Mouse (Mus musculus) bone marrow, adult 2 months (tissue): Measurements from ENCODE around the gene Oxsr1. TPM values are rescaled to one million over a fixed set of nuclear protein-coding genes. Genes with fewer than 3 reads are reported as not detected.

Source experiments
- H3K27ac ChIP-seq: fragments of 200-500 bp; 2 replicates; pipeline ENCODE4 v1.5.1; 2012; ENCODE audit warnings: low read depth, mild to moderate bottlenecking, control low read depth, inconsistent platforms, low read length; ENCODE audit not compliant: control insufficient read depth, poor library complexity, insufficient read depth
- H3K4me1 ChIP-seq: fragments of 200-500 bp; 2 replicates; pipeline ENCODE4 v1.6.1; 2011; ENCODE audit warnings: low read length; ENCODE audit not compliant: control insufficient read depth, insufficient read depth
- H3K4me3 ChIP-seq: fragments of 200-500 bp; replicated peaks from 2 replicates; pipeline ENCODE3; 2011; ENCODE audit warnings: mild to moderate bottlenecking, low read depth, low read length, control low read depth; ENCODE audit not compliant: control insufficient read depth
- CTCF ChIP-seq: fragments of 200-500 bp; IDR thresholded peaks from 2 replicates; pipeline ENCODE4 v1.5.1; 2011; ENCODE audit warnings: low read length, control low read depth; ENCODE audit not compliant: control insufficient read depth, insufficient read depth
- POLR2A ChIP-seq: fragments of 200-500 bp; IDR thresholded peaks from 2 replicates; pipeline ENCODE4 v1.6.1; 2011; ENCODE audit warnings: low read depth, mild to moderate bottlenecking, control low read depth, low read length, borderline replicate concordance; ENCODE audit not compliant: control insufficient read depth
- whole genome bisulfite sequencing: fragments of 180-500 bp; shearing (Covaris S2); methylation state at CpG from one replicate; pipeline ENCODE4 v1.1.7; 2018; 5-methylcytosine and 5-hydroxymethylcytosine counted together
- polyA plus RNA-seq: library from polyadenylated mRNA; stranded (reverse); fragments of >200 nt; gene quantifications from 2 replicates; pipeline ENCODE4 v1.2.4, GENCODE M21; 2011; ENCODE audit warnings: low replicate concordance; ENCODE audit not compliant: missing spikeins, insufficient read depth, insufficient read length

Oxsr1 gene
- polyA plus RNA-seq, 1 experiment, result 19.3 TPM

- 83% methylated on average over 1 of the region's 1 CpGs for WGBS
- Histone ChIP-seq H3K4me3 (no peak overlapping the region), H3K27ac (no peak overlapping the region), H3K4me1 (peaks cover 2% of the 10 kb centered on the region; the same call in 1 of the 2 replicates)
- TF ChIP-seq POLR2A (no peak), CTCF (no peak)
Measured at GRCm38 (mm10) chr9:119318891-119319290, 3.3 kb downstream of the Oxsr1 start.

GRCm38 (mm10) chr9:119313096-119313495, 9.1 kb downstream of the Oxsr1 start:
- no peak overlapping the region for H3K4me3 ChIP-seq

DNA sequence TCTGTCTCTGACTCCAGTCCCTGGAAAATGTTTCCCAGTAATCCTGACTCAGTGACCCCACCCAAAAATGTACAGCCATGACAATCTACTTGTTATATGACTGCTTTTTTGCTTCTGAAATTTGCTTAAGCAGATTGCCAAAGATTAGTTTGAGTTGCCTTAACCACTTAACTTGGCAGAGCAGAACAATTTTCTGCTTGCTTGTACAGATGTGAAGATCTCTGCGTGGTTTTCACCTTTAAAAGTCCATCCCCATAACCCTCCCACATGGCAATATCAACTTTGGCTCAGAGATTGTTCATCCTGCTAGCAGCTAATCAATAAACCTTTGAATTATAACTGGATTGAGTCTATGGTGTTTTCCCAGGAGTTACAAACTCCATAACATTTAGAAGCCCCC, 13.2 kb downstream of the Oxsr1 start:
- 74% methylated on average over 1 of the region's 1 CpGs for WGBS
- Histone ChIP-seq H3K4me1 (no peaks in the 10 kb centered on the region; the same call in 1 of the 2 replicates), H3K4me3 (no peak overlapping the region), H3K27ac (no peak overlapping the region)
- TF ChIP-seq CTCF (no peak), POLR2A (no peak)

More at GRCm38 (mm10) chr9:119313096-119313495, 9.1 kb downstream of the Oxsr1 start:
- no peak overlapping the region for H3K27ac ChIP-seq
- TF ChIP-seq CTCF (no peak), POLR2A (no peak)
- 93% methylated on average over 10 of the region's 10 CpGs for WGBS
- H3K4me1 ChIP-seq, result no peaks in the 10 kb centered on the region; the same call in 1 of the 2 replicates

DNA sequence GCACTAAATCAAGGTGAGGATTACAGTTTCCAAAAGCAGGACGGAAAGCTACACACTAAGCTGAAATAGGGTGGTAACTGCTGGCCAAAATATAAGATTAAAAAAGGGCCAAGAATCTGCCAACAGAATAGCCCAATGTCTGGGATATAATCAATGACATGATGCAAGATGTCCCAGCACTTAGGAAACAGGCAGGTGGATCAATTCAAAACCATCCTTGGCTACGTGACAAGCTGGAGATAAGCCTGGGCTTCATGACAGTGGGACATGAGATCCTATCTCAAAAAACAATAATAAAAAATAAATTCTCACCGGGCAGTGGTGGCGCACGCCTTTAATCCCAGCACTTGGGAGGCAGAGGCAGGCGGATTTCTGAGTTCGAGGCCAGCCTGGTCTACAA, 16.4 kb downstream of the Oxsr1 start:
- Histone ChIP-seq H3K4me1 (no peaks in the 10 kb centered on the region), H3K27ac (no peak overlapping the region), H3K4me3 (no peak overlapping the region)
- 92% methylated on average over 7 of the region's 7 CpGs for WGBS
- TF ChIP-seq POLR2A (no peak), CTCF (no peak)

GRCm38 (mm10) chr9:119298563-119298962, 23.7 kb downstream of the Oxsr1 start:
- no peak overlapping the region for H3K4me3 ChIP-seq
- TF ChIP-seq CTCF, result no peak
- TF ChIP-seq POLR2A, result no peak
- H3K4me1 ChIP-seq, result no peaks in the 10 kb centered on the region
- no peak overlapping the region for H3K27ac ChIP-seq
- 87% methylated on average over 3 of the region's 3 CpGs for WGBS

- Histone ChIP-seq H3K27ac (no peak overlapping the region), H3K4me3 (no peak overlapping the region), H3K4me1 (no peaks in the 10 kb centered on the region)
- TF ChIP-seq POLR2A, result no peak
- WGBS, result 88% methylated on average over 6 of the region's 6 CpGs
Measured at GRCm38 (mm10) chr9:119297696-119298095, 24.5 kb downstream of the Oxsr1 start.

GRCm38 (mm10) chr9:119290791-119291190, 31.4 kb downstream of the Oxsr1 start:
- no peak overlapping the region for H3K27ac ChIP-seq
- WGBS, result 79% methylated on average over 3 of the region's 3 CpGs
- no peak for TF ChIP-seq POLR2A
- TF ChIP-seq CTCF, result no peak
- no peaks in the 10 kb centered on the region for H3K4me1 ChIP-seq
- no peak overlapping the region for H3K4me3 ChIP-seq

DNA sequence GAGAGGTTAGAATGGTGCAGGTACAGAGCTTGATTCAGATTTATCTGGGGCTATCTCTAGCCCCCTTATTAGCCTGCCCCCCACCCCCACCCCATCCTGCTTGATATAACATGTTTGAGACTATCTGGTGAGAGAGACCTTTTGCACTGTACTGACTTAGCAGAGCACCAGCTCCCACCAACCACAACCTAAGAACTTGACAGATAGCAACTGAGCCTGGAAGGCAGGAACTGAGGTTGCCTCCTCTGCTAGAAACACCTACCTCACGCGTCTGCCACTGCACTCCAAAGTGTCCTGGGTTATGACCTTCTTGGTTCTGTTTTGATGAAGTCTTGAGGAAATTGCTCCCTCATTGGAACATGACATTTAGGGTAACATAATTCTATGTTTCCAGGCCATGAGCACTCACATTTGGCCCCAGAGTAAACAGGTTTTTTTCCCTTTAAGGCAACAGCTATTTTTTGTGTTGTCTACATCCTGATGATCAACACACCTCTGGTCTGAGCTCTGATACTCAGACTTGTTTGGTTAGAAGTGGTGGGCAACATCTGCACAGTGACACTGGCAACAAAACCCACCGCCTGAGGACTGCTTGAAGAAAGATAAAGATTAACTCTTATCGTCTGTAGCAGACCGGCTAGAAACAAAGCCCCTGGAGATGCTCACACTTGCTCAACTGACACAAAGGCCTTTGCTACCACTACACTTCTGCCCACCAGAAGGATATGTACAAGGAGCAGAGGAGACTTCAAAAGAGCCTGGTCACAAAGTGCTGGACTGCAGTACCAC, 41.1 kb downstream of the Oxsr1 start:
- H3K27ac ChIP-seq, result no peak overlapping the region
- H3K4me3 ChIP-seq, result no peak overlapping the region
- no peak for TF ChIP-seq POLR2A
- no peak for TF ChIP-seq CTCF
- 84% methylated on average over 5 of the region's 5 CpGs for WGBS
- no peaks in the 10 kb centered on the region for H3K4me1 ChIP-seq
